Mouse (Mus musculus): ENCODE data around the gene Tlx1. TPM values are rescaled to one million over a fixed set of nuclear protein-coding genes. Genes with fewer than 3 reads are reported as not detected.

Gene Tlx1
- total RNA-seq, 1 experiment, result 0.36 TPM

GRCm38 (mm10) chr19:45161093-45161492, 10.6 kb downstream of the Tlx1 start:
- in situ Hi-C loops (cut with MboI; ENCODE audit: low sequenced_read_pairs in 2 of 2, unreplicated experiment in 2 of 2), result loop anchor here in 1 of 2 experiments (25.0 kb wide), 1 partner anchor 1549 kb away; the partner anchor contains the start of gene Nkx2-3
- no peak overlapping the region for H3K9ac ChIP-seq (ENCODE audit: insufficient read depth, low read depth, low read length, poor library complexity, severe bottlenecking)
- H3K27ac ChIP-seq (ENCODE audit: insufficient read depth, low read depth, low read length, poor library complexity, severe bottlenecking), result no peak overlapping the region
- no peaks in the 10 kb centered on the region for H3K36me3 ChIP-seq (ENCODE audit: control insufficient read depth, insufficient read depth, low read length, poor library complexity, severe bottlenecking)
- peak; percentile 71 for DNase-seq (ENCODE audit: low read depth, low spot score)
- TF ChIP-seq ZC3H11A (IDR thresholded peaks at IDR 0.05; ENCODE audit: borderline replicate concordance, low read depth, low read length), result no peak
- TF ChIP-seq CHD2 (IDR thresholded peaks at IDR 0.05; ENCODE audit: low read depth, low read length), result no peak
- TF ChIP-seq HCFC1 (IDR thresholded peaks at IDR 0.05; ENCODE audit: borderline replicate concordance, insufficient read depth, low read length), result no peak
- TF ChIP-seq ZNF384 (IDR thresholded peaks at IDR 0.05; ENCODE audit: low read depth, low read length), result no peak
- no peak for TF ChIP-seq MAFK (IDR thresholded peaks at IDR 0.05; ENCODE audit: insufficient read depth, low read depth, low read length)
- H3K9me3 ChIP-seq (ENCODE audit: control insufficient read depth, insufficient read depth, low read depth, low read length), result no peaks in the 10 kb centered on the region
- H3K4me3 ChIP-seq (ENCODE audit: insufficient read depth in 1 of 2, low read depth in 1 of 2, low read length in 2 of 2, poor library complexity in 1 of 2, severe bottlenecking in 1 of 2), result peak overlapping the region; percentile 15 to 37; a peak in 3 of 4 replicates
- peaks cover 0 to 8% of the 10 kb centered on the region in 2 experiments; a peak in 2 of 4 replicates for H3K4me1 ChIP-seq (ENCODE audit: control insufficient read depth in 2 of 2, insufficient read depth in 2 of 2, low read length in 2 of 2, poor library complexity in 1 of 2)

DNA sequence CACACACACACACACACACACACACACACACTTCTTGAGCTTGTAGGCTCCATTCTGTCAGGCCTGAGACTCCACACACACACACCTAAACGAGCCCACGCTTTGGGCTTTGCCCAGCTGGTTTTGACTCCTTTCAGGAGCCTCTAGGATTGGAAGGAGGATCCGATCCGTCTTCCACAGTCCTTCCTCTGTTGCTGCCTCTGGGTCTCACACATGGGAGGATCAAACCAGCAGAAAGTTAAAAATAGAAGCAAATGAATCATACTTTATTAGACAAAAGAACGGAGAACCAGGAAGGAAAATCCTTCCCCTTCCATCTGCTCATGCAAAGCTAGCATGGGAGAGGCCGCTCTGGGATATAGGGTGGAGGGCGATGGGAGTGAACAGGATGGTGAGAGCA, 11.7 kb downstream of the Tlx1 start:
- Histone ChIP-seq H3K9me3 (ENCODE audit: control insufficient read depth, insufficient read depth, low read depth, low read length) (no peaks in the 10 kb centered on the region), H3K36me3 (ENCODE audit: control insufficient read depth, insufficient read depth, low read length, poor library complexity, severe bottlenecking) (no peaks in the 10 kb centered on the region), H3K4me3 (ENCODE audit: insufficient read depth in 1 of 2, low read depth in 1 of 2, low read length in 2 of 2, poor library complexity in 1 of 2, severe bottlenecking in 1 of 2) (no peak overlapping the region), H3K4me1 (ENCODE audit: control insufficient read depth in 2 of 2, insufficient read depth in 2 of 2, low read length in 2 of 2, poor library complexity in 1 of 2) (peaks cover 0 to 8% of the 10 kb centered on the region in 2 experiments; a peak in 2 of 4 replicates), H3K27ac (ENCODE audit: insufficient read depth, low read depth, low read length, poor library complexity, severe bottlenecking) (no peak overlapping the region), H3K9ac (ENCODE audit: insufficient read depth, low read depth, low read length, poor library complexity, severe bottlenecking) (no peak overlapping the region)
- no peak for TF ChIP-seq CHD2 (IDR thresholded peaks at IDR 0.05; ENCODE audit: low read depth, low read length)
- TF ChIP-seq MAFK (IDR thresholded peaks at IDR 0.05; ENCODE audit: insufficient read depth, low read depth, low read length), result no peak
- no peak for TF ChIP-seq HCFC1 (IDR thresholded peaks at IDR 0.05; ENCODE audit: borderline replicate concordance, insufficient read depth, low read length)
- TF ChIP-seq ZNF384 (IDR thresholded peaks at IDR 0.05; ENCODE audit: low read depth, low read length), result no peak
- DNase-seq (ENCODE audit: low read depth, low spot score), result no peak
- in situ Hi-C loops (cut with MboI; ENCODE audit: low sequenced_read_pairs in 2 of 2, unreplicated experiment in 2 of 2), result loop anchor here in 1 of 2 experiments (25.0 kb wide), 1 partner anchor 1550 kb away; the partner anchor contains the start of gene Nkx2-3

DNA sequence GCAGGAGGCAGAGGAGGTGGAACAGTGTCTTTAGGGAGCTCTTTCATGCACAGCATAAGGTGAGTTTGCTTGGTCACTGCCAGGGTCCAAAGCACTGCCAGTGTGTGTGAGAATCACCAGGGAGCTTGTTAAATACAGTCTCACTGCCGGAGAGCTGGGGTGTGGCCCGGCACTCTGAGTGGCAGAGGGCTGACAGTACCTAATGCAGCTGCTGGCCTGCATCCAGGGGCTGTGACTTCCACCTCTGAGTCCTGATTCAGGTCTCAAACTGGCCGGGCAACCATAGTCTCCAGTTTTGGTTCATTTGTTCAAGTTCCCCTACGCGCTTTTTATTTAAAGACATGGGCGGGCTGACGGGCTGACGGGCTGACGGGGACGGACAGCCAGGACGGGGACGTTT, 12.4 kb downstream of the Tlx1 start:
- in situ Hi-C loops (cut with MboI; ENCODE audit: low sequenced_read_pairs in 2 of 2, unreplicated experiment in 2 of 2), result loop anchor here in 1 of 2 experiments (25.0 kb wide), 1 partner anchor 1551 kb away; the partner anchor contains the start of gene Nkx2-3
- peaks cover 0 to 8% of the 10 kb centered on the region in 2 experiments; a peak in 2 of 4 replicates for H3K4me1 ChIP-seq (ENCODE audit: control insufficient read depth in 2 of 2, insufficient read depth in 2 of 2, low read length in 2 of 2, poor library complexity in 1 of 2)
- H3K9ac ChIP-seq (ENCODE audit: insufficient read depth, low read depth, low read length, poor library complexity, severe bottlenecking), result no peak overlapping the region
- no peak for TF ChIP-seq HCFC1 (IDR thresholded peaks at IDR 0.05; ENCODE audit: borderline replicate concordance, insufficient read depth, low read length)
- TF ChIP-seq MAFK (IDR thresholded peaks at IDR 0.05; ENCODE audit: insufficient read depth, low read depth, low read length), result no peak
- TF ChIP-seq ZNF384 (IDR thresholded peaks at IDR 0.05; ENCODE audit: low read depth, low read length), result no peak
- TF ChIP-seq ZC3H11A (IDR thresholded peaks at IDR 0.05; ENCODE audit: borderline replicate concordance, low read depth, low read length), result no peak
- no peak for TF ChIP-seq CHD2 (IDR thresholded peaks at IDR 0.05; ENCODE audit: low read depth, low read length)
- H3K27ac ChIP-seq (ENCODE audit: insufficient read depth, low read depth, low read length, poor library complexity, severe bottlenecking), result no peak overlapping the region
- H3K4me3 ChIP-seq (ENCODE audit: insufficient read depth in 1 of 2, low read depth in 1 of 2, low read length in 2 of 2, poor library complexity in 1 of 2, severe bottlenecking in 1 of 2), result no peak overlapping the region
- H3K9me3 ChIP-seq (ENCODE audit: control insufficient read depth, insufficient read depth, low read depth, low read length), result no peaks in the 10 kb centered on the region
- DNase-seq (ENCODE audit: low read depth, low spot score), result no peak
- no peaks in the 10 kb centered on the region for H3K36me3 ChIP-seq (ENCODE audit: control insufficient read depth, insufficient read depth, low read length, poor library complexity, severe bottlenecking)

GRCm38 (mm10) chr19:45170451-45170850, 20.0 kb downstream of the Tlx1 start:
- TF ChIP-seq ZNF384 (IDR thresholded peaks at IDR 0.05; ENCODE audit: low read depth, low read length) (no peak), HCFC1 (IDR thresholded peaks at IDR 0.05; ENCODE audit: borderline replicate concordance, insufficient read depth, low read length) (no peak), MAFK (IDR thresholded peaks at IDR 0.05; ENCODE audit: insufficient read depth, low read depth, low read length) (no peak), CHD2 (IDR thresholded peaks at IDR 0.05; ENCODE audit: low read depth, low read length) (no peak), ZC3H11A (IDR thresholded peaks at IDR 0.05; ENCODE audit: borderline replicate concordance, low read depth, low read length) (no peak)
- Histone ChIP-seq H3K27ac (ENCODE audit: insufficient read depth, low read depth, low read length, poor library complexity, severe bottlenecking) (no peak overlapping the region), H3K9ac (ENCODE audit: insufficient read depth, low read depth, low read length, poor library complexity, severe bottlenecking) (no peak overlapping the region), H3K36me3 (ENCODE audit: control insufficient read depth, insufficient read depth, low read length, poor library complexity, severe bottlenecking) (no peaks in the 10 kb centered on the region), H3K4me3 (ENCODE audit: insufficient read depth in 1 of 2, low read depth in 1 of 2, low read length in 2 of 2, poor library complexity in 1 of 2, severe bottlenecking in 1 of 2) (no peak overlapping the region), H3K9me3 (ENCODE audit: control insufficient read depth, insufficient read depth, low read depth, low read length) (no peaks in the 10 kb centered on the region), H3K4me1 (ENCODE audit: control insufficient read depth in 2 of 2, insufficient read depth in 2 of 2, low read length in 2 of 2, poor library complexity in 1 of 2) (no peaks in the 10 kb centered on the region)
- DNase-seq (ENCODE audit: low read depth, low spot score), result no peak
- in situ Hi-C loops (cut with MboI; ENCODE audit: low sequenced_read_pairs in 2 of 2, unreplicated experiment in 2 of 2), result loop anchor here in 1 of 2 experiments (25.0 kb wide), 1 partner anchor 1558 kb away; the partner anchor contains the start of gene Nkx2-3
